Mouse (Mus musculus) adrenal gland (tissue): ENCODE measurements around the gene Ccnc.

Experiments
- intact Hi-C: fragments of 180-260 bp; cut with DNase I; formaldehyde crosslinking; loops from one replicate; pipeline ENCODE4 v1.15.1; 2025

Gene Ccnc

DNA sequence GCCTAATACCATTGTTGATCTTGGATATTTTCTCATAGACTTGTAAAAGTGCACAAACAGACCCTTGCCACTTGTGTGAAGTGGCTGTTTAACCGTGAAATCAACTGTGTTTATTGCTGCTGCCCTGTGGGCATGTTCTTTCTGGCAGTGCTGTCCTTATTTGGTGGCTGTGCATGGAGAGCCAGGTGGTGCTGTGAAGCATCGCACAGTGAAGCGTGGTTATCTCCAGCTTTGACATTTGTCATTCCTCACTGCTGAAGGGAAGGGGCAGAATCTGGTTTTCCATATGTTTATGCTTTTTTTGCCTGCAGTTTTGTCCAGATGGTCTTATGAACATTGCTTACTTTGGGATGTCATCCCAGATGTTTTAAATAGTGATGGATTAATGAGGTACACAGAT is 66.1 kb downstream of the Ccnc start:
- intact Hi-C loops = no loop called here

- intact Hi-C loops = no loop called here
These were observed 73.5 kb downstream of the Ccnc start for GRCm38 (mm10) chr4:21801013-21801412.

DNA sequence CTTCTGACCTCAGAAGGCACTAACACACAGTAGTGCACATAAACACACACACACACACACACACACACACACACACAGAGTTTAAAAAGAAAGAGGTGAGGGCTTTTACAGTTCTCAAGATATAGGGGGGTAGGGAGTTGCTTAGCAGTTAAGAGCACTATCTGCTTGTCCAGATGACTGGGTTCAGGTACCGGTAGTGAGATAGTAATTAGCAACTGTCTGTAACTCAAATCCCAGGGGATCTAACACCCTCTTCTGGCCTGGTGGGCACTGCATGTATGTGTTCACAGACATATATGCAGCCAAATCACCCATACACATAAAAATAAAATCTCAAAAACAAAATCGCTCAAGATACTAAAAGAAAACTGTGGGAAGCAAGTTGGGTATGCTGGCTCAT is 74.1 kb downstream of the Ccnc start:
- intact Hi-C loops = no loop called here

GRCm38 (mm10) chr4:21807204-21807603 is 79.7 kb downstream of the Ccnc start:
- intact Hi-C loops = no loop called here
